Mouse (Mus musculus): ENCODE data around the gene Golga4. TPM values are rescaled to one million over a fixed set of nuclear protein-coding genes. Genes with fewer than 3 reads are reported as not detected.

Golga4 gene
- polyA plus RNA-seq, 1 experiment from 2014 or later, result 51.3 TPM

- Histone ChIP-seq H3K9me3 (no peaks in the 10 kb centered on the region), H3K36me3 (replicated peaks) (no peaks in the 10 kb centered on the region), H3K4me2 (peak overlapping the region; percentile 52), H3K4me1 (peaks cover 32% of the 10 kb centered on the region), H3K4me3 (peak overlapping the region; percentile 33), H3K9ac (no peak overlapping the region; the same call in 1 of the 2 replicates), H3K27ac (no peak overlapping the region), H3K27me3 (replicated peaks) (peaks cover 71% of the 10 kb centered on the region)
- ATAC-seq (replicated peaks), result no peak; the same call in 1 of the 2 replicates
- WGBS, result under 1% methylated on average over 82 of the region's 87 CpGs
Observed at GRCm38 (mm10) chr9:118478839-118479507, 27.1 kb upstream of the Golga4 start.

GRCm38 (mm10) chr9:118479508-118480291 lies 26.4 kb upstream of the Golga4 start:
- H3K27me3 ChIP-seq (replicated peaks), result peaks cover 73% of the 10 kb centered on the region
- ATAC-seq (replicated peaks), result no peak
- H3K4me3 ChIP-seq, result peak overlapping the region; percentile 33
- peak overlapping the region; percentile 52 for H3K4me2 ChIP-seq
- no peaks in the 10 kb centered on the region for H3K9me3 ChIP-seq
- H3K9ac ChIP-seq, result no peak overlapping the region
- peaks cover 32% of the 10 kb centered on the region for H3K4me1 ChIP-seq
- no peaks in the 10 kb centered on the region for H3K36me3 ChIP-seq (replicated peaks)
- WGBS, result 5% methylated on average over 23 of the region's 23 CpGs
- no peak overlapping the region for H3K27ac ChIP-seq

- no peak for ATAC-seq (replicated peaks)
- Histone ChIP-seq H3K4me1 (peaks cover 32% of the 10 kb centered on the region), H3K9me3 (no peaks in the 10 kb centered on the region), H3K9ac (no peak overlapping the region), H3K4me2 (no peak overlapping the region), H3K27ac (no peak overlapping the region), H3K27me3 (replicated peaks) (peaks cover 73% of the 10 kb centered on the region), H3K36me3 (replicated peaks) (no peaks in the 10 kb centered on the region), H3K4me3 (no peak overlapping the region)
- 7% methylated on average over 14 of the region's 14 CpGs for WGBS
Observed at GRCm38 (mm10) chr9:118480292-118480690, 25.8 kb upstream of the Golga4 start.

GRCm38 (mm10) chr9:118482210-118482609 lies 23.9 kb upstream of the Golga4 start:
- 72% methylated on average over 10 of the region's 10 CpGs for WGBS
- ATAC-seq (replicated peaks), result no peak
- no peak overlapping the region for H3K27ac ChIP-seq
- H3K36me3 ChIP-seq (replicated peaks), result no peaks in the 10 kb centered on the region
- no peak overlapping the region for H3K4me3 ChIP-seq
- peaks cover 86% of the 10 kb centered on the region for H3K27me3 ChIP-seq (replicated peaks)
- no peak overlapping the region for H3K4me2 ChIP-seq
- peaks cover 34% of the 10 kb centered on the region for H3K4me1 ChIP-seq
- H3K9ac ChIP-seq, result no peak overlapping the region
- H3K9me3 ChIP-seq, result no peaks in the 10 kb centered on the region

GRCm38 (mm10) chr9:118486361-118487095 lies 19.5 kb upstream of the Golga4 start:
- WGBS, result 1% methylated on average over 32 of the region's 32 CpGs

GRCm38 (mm10) chr9:118487096-118487395 lies 19.0 kb upstream of the Golga4 start:
- ATAC-seq (replicated peaks), result no peak
- H3K27me3 ChIP-seq (replicated peaks), result peaks cover 76% of the 10 kb centered on the region
- H3K36me3 ChIP-seq (replicated peaks), result no peaks in the 10 kb centered on the region
- no peak overlapping the region for H3K4me3 ChIP-seq
- H3K4me1 ChIP-seq, result peaks cover 31% of the 10 kb centered on the region
- no peak overlapping the region for H3K9ac ChIP-seq
- peak overlapping the region; percentile 20 for H3K4me2 ChIP-seq
- under 1% methylated on average over 9 of the region's 9 CpGs for WGBS
- no peak overlapping the region for H3K27ac ChIP-seq
- H3K9me3 ChIP-seq, result no peaks in the 10 kb centered on the region

More at GRCm38 (mm10) chr9:118486361-118487095, 19.5 kb upstream of the Golga4 start:
- no peak overlapping the region for H3K4me3 ChIP-seq
- H3K9me3 ChIP-seq, result no peaks in the 10 kb centered on the region
- H3K9ac ChIP-seq, result no peak overlapping the region
- ATAC-seq (replicated peaks), result no peak
- peaks cover 31% of the 10 kb centered on the region for H3K4me1 ChIP-seq
- no peaks in the 10 kb centered on the region for H3K36me3 ChIP-seq (replicated peaks)
- peak overlapping the region; percentile 20 for H3K4me2 ChIP-seq
- H3K27ac ChIP-seq, result no peak overlapping the region
- peaks cover 81% of the 10 kb centered on the region for H3K27me3 ChIP-seq (replicated peaks)

- H3K27me3 ChIP-seq (replicated peaks), result peaks cover 71% of the 10 kb centered on the region
- peak overlapping the region; percentile 23 for H3K4me3 ChIP-seq
- WGBS, result under 1% methylated on average over 22 of the region's 22 CpGs
- no peak overlapping the region for H3K27ac ChIP-seq
- peaks cover 31% of the 10 kb centered on the region for H3K4me1 ChIP-seq
- peak overlapping the region; percentile 50 for H3K4me2 ChIP-seq
- no peaks in the 10 kb centered on the region for H3K9me3 ChIP-seq
- no peak for ATAC-seq (replicated peaks)
- H3K9ac ChIP-seq, result no peak overlapping the region
- H3K36me3 ChIP-seq (replicated peaks), result no peaks in the 10 kb centered on the region
Observed at GRCm38 (mm10) chr9:118487636-118488035, 18.4 kb upstream of the Golga4 start.

- Histone ChIP-seq H3K4me3 (peak overlapping the region; percentile 23), H3K36me3 (replicated peaks) (no peaks in the 10 kb centered on the region), H3K4me1 (peaks cover 31% of the 10 kb centered on the region), H3K9me3 (no peaks in the 10 kb centered on the region), H3K4me2 (peak overlapping the region; percentile 50), H3K27ac (no peak overlapping the region), H3K9ac (no peak overlapping the region), H3K27me3 (replicated peaks) (peaks cover 67% of the 10 kb centered on the region)
- no peak for ATAC-seq (replicated peaks)
- WGBS, result under 1% methylated on average over 28 of the region's 28 CpGs
Observed at GRCm38 (mm10) chr9:118488138-118488895, 17.8 kb upstream of the Golga4 start.

GRCm38 (mm10) chr9:118488896-118489578 lies 17.0 kb upstream of the Golga4 start:
- ATAC-seq (replicated peaks), result no peak
- WGBS, result under 1% methylated on average over 20 of the region's 20 CpGs

GRCm38 (mm10) chr9:118489579-118490019 lies 16.5 kb upstream of the Golga4 start:
- Histone ChIP-seq H3K4me3 (peak overlapping the region; percentile 19), H3K27me3 (replicated peaks) (peaks cover 56% of the 10 kb centered on the region), H3K9me3 (no peaks in the 10 kb centered on the region), H3K27ac (no peak overlapping the region), H3K4me1 (peaks cover 31% of the 10 kb centered on the region), H3K4me2 (peak overlapping the region; percentile 50), H3K9ac (no peak overlapping the region), H3K36me3 (replicated peaks) (no peaks in the 10 kb centered on the region)
- under 1% methylated on average over 16 of the region's 16 CpGs for WGBS
- ATAC-seq (replicated peaks), result peak; percentile 67

More at GRCm38 (mm10) chr9:118488896-118489578, 17.0 kb upstream of the Golga4 start:
- H3K4me1 ChIP-seq, result peaks cover 31% of the 10 kb centered on the region
- H3K4me2 ChIP-seq, result peak overlapping the region; percentile 50
- H3K36me3 ChIP-seq (replicated peaks), result no peaks in the 10 kb centered on the region
- no peak overlapping the region for H3K27ac ChIP-seq
- peak overlapping the region; percentile 23 for H3K4me3 ChIP-seq
- H3K9me3 ChIP-seq, result no peaks in the 10 kb centered on the region
- H3K27me3 ChIP-seq (replicated peaks), result peaks cover 62% of the 10 kb centered on the region
- no peak overlapping the region for H3K9ac ChIP-seq

- no peak overlapping the region for H3K9ac ChIP-seq
- peaks cover 31% of the 10 kb centered on the region for H3K4me1 ChIP-seq
- no peaks in the 10 kb centered on the region for H3K36me3 ChIP-seq (replicated peaks)
- no peaks in the 10 kb centered on the region for H3K9me3 ChIP-seq
- H3K4me2 ChIP-seq, result no peak overlapping the region
- H3K27ac ChIP-seq, result no peak overlapping the region
- WGBS, result 87% methylated on average over 4 of the region's 4 CpGs
- H3K4me3 ChIP-seq, result no peak overlapping the region
- peaks cover 41% of the 10 kb centered on the region for H3K27me3 ChIP-seq (replicated peaks)
- ATAC-seq (replicated peaks), result no peak
Observed at GRCm38 (mm10) chr9:118491195-118491594, 14.9 kb upstream of the Golga4 start.

All from midbrain, embryonic 15.5 days (tissue).